ENCODE assay signal across 7 mouse cellular contexts in genomic region chr13:13416007-13416337, GRCm38 (mm10). TPM values are rescaled to one million over a fixed set of nuclear protein-coding genes. Genes with fewer than 3 reads are reported as not detected.
DNase-seq lines count a peak whose midpoint lies in the region; ATAC-seq and TF ChIP-seq lines count a peak whose summit lies in the region.
"Not testable (repeated sequence)": the region's sequence is repeated elsewhere in the genome, so short reads cannot be mapped to it uniquely, and the experiment has no call there.

No protein-coding gene starts in this region.

- not testable (repeated sequence) for H3K36me3 ChIP-seq in forebrain, embryonic 13.5 days (ENCODE audit: poor library complexity, severe bottlenecking); hindbrain, embryonic 11.5 days (ENCODE audit: control insufficient read depth, insufficient read depth, low read length); intestine, embryonic 14.5 days (ENCODE audit: control insufficient read depth, insufficient read depth, low read length); kidney, postnatal 0 days (ENCODE audit: insufficient read depth, low read length); lung, embryonic 15.5 days; midbrain, embryonic 16.5 days (ENCODE audit: control insufficient read depth, insufficient read depth, low read length); stomach, embryonic 14.5 days (ENCODE audit: control insufficient read depth, insufficient read depth, low read length)

- H3K27me3 ChIP-seq in forebrain, embryonic 13.5 days; hindbrain, embryonic 11.5 days (ENCODE audit: control insufficient read depth, insufficient read depth, low read length); intestine, embryonic 14.5 days (replicated peaks; ENCODE audit: control insufficient read depth, insufficient read depth, low read length); kidney, postnatal 0 days (ENCODE audit: insufficient read depth, low read length); lung, embryonic 15.5 days; midbrain, embryonic 16.5 days (ENCODE audit: control insufficient read depth, insufficient read depth, low read depth, low read length); stomach, embryonic 14.5 days (ENCODE audit: control insufficient read depth, insufficient read depth, low read length): not testable (repeated sequence)

- not testable (repeated sequence) for H3K9me3 ChIP-seq in forebrain, embryonic 13.5 days (replicated peaks); hindbrain, embryonic 11.5 days (ENCODE audit: control insufficient read depth, low read length); intestine, embryonic 14.5 days (ENCODE audit: control insufficient read depth, low read length); kidney, postnatal 0 days (replicated peaks; ENCODE audit: low read length); lung, embryonic 15.5 days; midbrain, embryonic 16.5 days (replicated peaks; ENCODE audit: control insufficient read depth, low read length, poor library complexity, severe bottlenecking); stomach, embryonic 14.5 days (ENCODE audit: control insufficient read depth, low read depth, low read length)

- not testable (repeated sequence) for DNase-seq in hindbrain, embryonic 11.5 days (ENCODE audit: low spot score); intestine, embryonic 14.5 days (ENCODE audit: low spot score); kidney, postnatal 0 days (ENCODE audit: low spot score)

- not testable (repeated sequence) for H3K4me3 ChIP-seq in forebrain, embryonic 13.5 days; hindbrain, embryonic 11.5 days (ENCODE audit: low read depth, low read length); intestine, embryonic 14.5 days (ENCODE audit: low read depth, low read length); kidney, postnatal 0 days (replicated peaks; ENCODE audit: low read depth, low read length); lung, embryonic 15.5 days; midbrain, embryonic 16.5 days (ENCODE audit: low read depth, low read length); stomach, embryonic 14.5 days (ENCODE audit: low read depth, low read length)

- not testable (repeated sequence) for H3K27ac ChIP-seq in forebrain, embryonic 13.5 days; hindbrain, embryonic 11.5 days (ENCODE audit: low read depth, low read length); intestine, embryonic 14.5 days (ENCODE audit: low read depth); kidney, postnatal 0 days; lung, embryonic 15.5 days; midbrain, embryonic 16.5 days (ENCODE audit: low read length); stomach, embryonic 14.5 days (ENCODE audit: low read length)

- TF ChIP-seq CTCF in kidney, postnatal 0 days (IDR thresholded peaks at IDR 0.05; ENCODE audit: low read depth), result not testable (repeated sequence)

- H3K9ac ChIP-seq in forebrain, embryonic 13.5 days; hindbrain, embryonic 11.5 days (ENCODE audit: low read depth, low read length); intestine, embryonic 14.5 days (ENCODE audit: low read length); kidney, postnatal 0 days (ENCODE audit: low read depth, low read length); lung, embryonic 15.5 days; midbrain, embryonic 16.5 days (ENCODE audit: low read depth, low read length); stomach, embryonic 14.5 days (replicated peaks; ENCODE audit: low read depth, low read length): not testable (repeated sequence)

- H3K4me1 ChIP-seq in forebrain, embryonic 13.5 days; hindbrain, embryonic 11.5 days (replicated peaks; ENCODE audit: control insufficient read depth, insufficient read depth, low read length); intestine, embryonic 14.5 days (replicated peaks; ENCODE audit: control insufficient read depth, insufficient read depth, low read length); kidney, postnatal 0 days (replicated peaks; ENCODE audit: insufficient read depth, low read length); lung, embryonic 15.5 days; midbrain, embryonic 16.5 days (ENCODE audit: control insufficient read depth, insufficient read depth, low read length); stomach, embryonic 14.5 days (ENCODE audit: control insufficient read depth, insufficient read depth, low read length): not testable (repeated sequence)

- ATAC-seq in forebrain, embryonic 13.5 days, result peak; percentile 59
- peak; percentile 65; the same call in 1 of the 2 replicates for ATAC-seq in hindbrain, embryonic 11.5 days (ENCODE audit: low FRiP score)
- ATAC-seq in intestine, embryonic 14.5 days (replicated peaks; ENCODE audit: low FRiP score, low TSS enrichment, low read depth), result peak; percentile 32
- ATAC-seq in kidney, postnatal 0 days (replicated peaks; ENCODE audit: low FRiP score, low read depth), result peak; percentile 38
- 0 out of 2 replicates have a peak, but pooled peaks have one; percentile 11 for ATAC-seq in lung, embryonic 15.5 days (ENCODE audit: borderline replicate concordance, extremely low read depth, low FRiP score, low TSS enrichment)
- ATAC-seq in midbrain, embryonic 16.5 days, result peak; percentile 73
- ATAC-seq in stomach, embryonic 14.5 days (ENCODE audit: insufficient number of reproducible peaks, insufficient read depth, low FRiP score, low read depth), result peak; percentile 46; the same call in 1 of the 2 replicates

- not testable (repeated sequence) for H3K4me2 ChIP-seq in forebrain, embryonic 13.5 days; hindbrain, embryonic 11.5 days (replicated peaks; ENCODE audit: low read depth, low read length); intestine, embryonic 14.5 days (ENCODE audit: low read length); kidney, postnatal 0 days (ENCODE audit: low read length); lung, embryonic 15.5 days; midbrain, embryonic 16.5 days (ENCODE audit: low read length); stomach, embryonic 14.5 days (replicated peaks; ENCODE audit: low read depth, low read length)

- WGBS in forebrain, embryonic 13.5 days, result 92% methylated on average over 3 of the region's 4 CpGs
- 80% methylated on average over 2 of the region's 4 CpGs for WGBS in hindbrain, embryonic 11.5 days
- 65% methylated on average over 1 of the region's 4 CpGs for WGBS in intestine, embryonic 14.5 days
- WGBS in kidney, postnatal 0 days, result 61% methylated on average over 2 of the region's 4 CpGs
- 59% methylated on average over 3 of the region's 4 CpGs for WGBS in lung, embryonic 15.5 days
- 89% methylated on average over 2 of the region's 4 CpGs for WGBS in midbrain, embryonic 16.5 days
- WGBS in stomach, embryonic 14.5 days, result 86% methylated on average over 2 of the region's 4 CpGs

RNA-seq across cellular contexts. Expression of gene Nid1, which starts 21.4 kb away (rescaled TPM):
- 14.4 and 19.8 TPM in 2 replicates for polyA plus RNA-seq in forebrain, embryonic 13.5 days (2015; fragmentation: Nextera tagmentation; extraction: Ambion mirVana)
- polyA plus RNA-seq in hindbrain, embryonic 11.5 days (2014; fragmentation: Nextera tagmentation; extraction: Ambion mirVana), result 44.2 and 44.8 TPM in 2 replicates
- 70.7 and 80.6 TPM in 2 replicates for polyA plus RNA-seq in intestine, embryonic 14.5 days (2014; fragmentation: Nextera tagmentation; extraction: Ambion mirVana)
- 90.1 and 93.8 TPM in 2 replicates for polyA plus RNA-seq in kidney, postnatal 0 days (2015; fragmentation: Nextera tagmentation; extraction: Ambion mirVana)
- polyA plus RNA-seq in lung, embryonic 15.5 days (2015; fragmentation: Nextera tagmentation; extraction: Ambion mirVana), result 134 and 135 TPM in 2 replicates
- polyA plus RNA-seq in midbrain, embryonic 16.5 days (2015; fragmentation: Nextera tagmentation; extraction: Ambion mirVana), result 35.7 and 37.8 TPM in 2 replicates
- 87.6 and 97.9 TPM in 2 replicates for polyA plus RNA-seq in stomach, embryonic 14.5 days (2014; fragmentation: Nextera tagmentation; extraction: Ambion mirVana)

RNA-seq across cellular contexts. Expression of gene Gpr137b, which starts 22.2 kb away (rescaled TPM):
- polyA plus RNA-seq in forebrain, embryonic 13.5 days (2015; fragmentation: Nextera tagmentation; extraction: Ambion mirVana), result 24.2 and 26.1 TPM in 2 replicates
- 29.9 and 31.2 TPM in 2 replicates for polyA plus RNA-seq in hindbrain, embryonic 11.5 days (2014; fragmentation: Nextera tagmentation; extraction: Ambion mirVana)
- 8.2 and 10.0 TPM in 2 replicates for polyA plus RNA-seq in intestine, embryonic 14.5 days (2014; fragmentation: Nextera tagmentation; extraction: Ambion mirVana)
- polyA plus RNA-seq in kidney, postnatal 0 days (2015; fragmentation: Nextera tagmentation; extraction: Ambion mirVana), result 20.6 and 24.7 TPM in 2 replicates
- 12.9 and 13.6 TPM in 2 replicates for polyA plus RNA-seq in lung, embryonic 15.5 days (2015; fragmentation: Nextera tagmentation; extraction: Ambion mirVana)
- polyA plus RNA-seq in midbrain, embryonic 16.5 days (2015; fragmentation: Nextera tagmentation; extraction: Ambion mirVana), result 23.4 and 28.5 TPM in 2 replicates
- 10.4 and 10.8 TPM in 2 replicates for polyA plus RNA-seq in stomach, embryonic 14.5 days (2014; fragmentation: Nextera tagmentation; extraction: Ambion mirVana)

Comparison
In these comparisons a context has a peak if more than half of its experiments do, and no peak if none do; other contexts are left out.
1. ATAC-seq: peak in every context shown above with its lines; median percentile 73 in midbrain, embryonic 16.5 days; 65 in hindbrain, embryonic 11.5 days; 59 in forebrain, embryonic 13.5 days; 46 in stomach, embryonic 14.5 days; 38 in kidney, postnatal 0 days; 32 in intestine, embryonic 14.5 days; 11 in lung, embryonic 15.5 days.